Mouse (Mus musculus): ENCODE results near the gene Stk33.

Stk33 gene

GRCm38 (mm10) chr7:109241313-109241712, 197.6 kb downstream of the Stk33 start:
- Histone ChIP-seq H3K27me3 (ENCODE audit: control insufficient read depth, insufficient read depth, low read length, poor library complexity, severe bottlenecking) (no peaks in the 10 kb centered on the region), H3K36me3 (ENCODE audit: control insufficient read depth, insufficient read depth, low read length, poor library complexity, severe bottlenecking) (no peaks in the 10 kb centered on the region)
- DNase-seq (ENCODE audit: low read depth, low spot score), result no peak

- Histone ChIP-seq H3K36me3 (ENCODE audit: control insufficient read depth, insufficient read depth, low read length, poor library complexity, severe bottlenecking) (no peaks in the 10 kb centered on the region), H3K27me3 (ENCODE audit: control insufficient read depth, insufficient read depth, low read length, poor library complexity, severe bottlenecking) (no peaks in the 10 kb centered on the region)
These were observed 199.5 kb downstream of the Stk33 start for GRCm38 (mm10) chr7:109239346-109239745.

GRCm38 (mm10) chr7:109238724-109239123, 200.2 kb downstream of the Stk33 start:
- Histone ChIP-seq H3K27me3 (ENCODE audit: control insufficient read depth, insufficient read depth, low read length, poor library complexity, severe bottlenecking) (no peaks in the 10 kb centered on the region), H3K36me3 (ENCODE audit: control insufficient read depth, insufficient read depth, low read length, poor library complexity, severe bottlenecking) (no peaks in the 10 kb centered on the region)
- no peak for DNase-seq (ENCODE audit: low read depth, low spot score)

More at GRCm38 (mm10) chr7:109239346-109239745, 199.5 kb downstream of the Stk33 start:
- no peak for DNase-seq (ENCODE audit: low read depth, low spot score)

- DNase-seq (ENCODE audit: low read depth, low spot score), result no peak
- Histone ChIP-seq H3K27me3 (ENCODE audit: control insufficient read depth, insufficient read depth, low read length, poor library complexity, severe bottlenecking) (no peaks in the 10 kb centered on the region), H3K36me3 (ENCODE audit: control insufficient read depth, insufficient read depth, low read length, poor library complexity, severe bottlenecking) (no peaks in the 10 kb centered on the region)
These were observed 203.8 kb downstream of the Stk33 start for GRCm38 (mm10) chr7:109234882-109235640.

- Histone ChIP-seq H3K36me3 (ENCODE audit: control insufficient read depth, insufficient read depth, low read length, poor library complexity, severe bottlenecking) (no peaks in the 10 kb centered on the region), H3K27me3 (ENCODE audit: control insufficient read depth, insufficient read depth, low read length, poor library complexity, severe bottlenecking) (no peaks in the 10 kb centered on the region)
- no peak for DNase-seq (ENCODE audit: low read depth, low spot score)
These were observed 204.4 kb downstream of the Stk33 start for GRCm38 (mm10) chr7:109234476-109234875.

- Histone ChIP-seq H3K36me3 (ENCODE audit: control insufficient read depth, insufficient read depth, low read length, poor library complexity, severe bottlenecking) (no peaks in the 10 kb centered on the region), H3K27me3 (ENCODE audit: control insufficient read depth, insufficient read depth, low read length, poor library complexity, severe bottlenecking) (no peaks in the 10 kb centered on the region)
- no peak for DNase-seq (ENCODE audit: low read depth, low spot score)
These were observed 207.0 kb downstream of the Stk33 start for GRCm38 (mm10) chr7:109231881-109232321.

- no peaks in the 10 kb centered on the region for H3K36me3 ChIP-seq (ENCODE audit: control insufficient read depth, insufficient read depth, low read length, poor library complexity, severe bottlenecking)
- DNase-seq (ENCODE audit: low read depth, low spot score), result no peak
- no peaks in the 10 kb centered on the region for H3K27me3 ChIP-seq (ENCODE audit: control insufficient read depth, insufficient read depth, low read length, poor library complexity, severe bottlenecking)
These were observed 207.6 kb downstream of the Stk33 start for GRCm38 (mm10) chr7:109231307-109231706.

- no peaks in the 10 kb centered on the region for H3K36me3 ChIP-seq (ENCODE audit: control insufficient read depth, insufficient read depth, low read length, poor library complexity, severe bottlenecking)
- DNase-seq (ENCODE audit: low read depth, low spot score), result peak; percentile 57
- H3K27me3 ChIP-seq (ENCODE audit: control insufficient read depth, insufficient read depth, low read length, poor library complexity, severe bottlenecking), result no peaks in the 10 kb centered on the region
These were observed 208.1 kb downstream of the Stk33 start for GRCm38 (mm10) chr7:109230806-109231205.
